ENCODE assay signal across 29 mouse cellular contexts in the genomic region with DNA sequence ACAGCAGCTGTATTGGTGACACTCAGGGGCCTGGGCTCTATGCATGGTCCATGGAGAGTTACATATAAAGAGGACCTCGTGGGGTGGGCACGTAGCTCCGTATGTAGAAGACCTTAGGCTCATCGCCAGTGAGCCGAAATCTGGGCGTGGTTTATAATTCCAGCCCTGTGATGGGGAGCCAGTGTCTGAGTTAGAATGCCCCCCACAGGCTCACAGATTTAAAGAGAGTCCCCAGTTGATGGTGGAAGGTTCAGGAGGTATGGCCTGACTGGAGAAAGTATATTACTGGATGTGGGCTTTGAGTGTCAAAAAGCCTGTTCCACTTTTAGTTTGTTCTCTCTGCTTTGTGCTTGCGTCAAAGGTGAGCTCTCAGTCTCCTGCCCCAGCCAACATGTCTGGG. TPM values are rescaled to one million over a fixed set of nuclear protein-coding genes. Genes with fewer than 3 reads are reported as not detected.
"Had no signal": no experiment of that assay in that cellular context is flagged by ENCODE, and none has a peak within 500 bp of the region (broad histone marks: within the 10 kb centered on the region; RNA-seq: fewer than 3 reads in every experiment).

No protein-coding gene starts in this region.

- H3K27me3 ChIP-seq: limb, embryonic 15.5 days; neural tube, embryonic 12.5 days; stomach, embryonic 15.5 days had no signal

- H3K9me3 ChIP-seq: limb, embryonic 15.5 days; megakaryocyte, embryonic 14.5 days; midbrain, embryonic 12.5 days; midbrain, embryonic 15.5 days; neural tube, embryonic 12.5 days; neural tube, embryonic 15.5 days; stomach, embryonic 15.5 days had no signal

- H3K4me1 ChIP-seq: megakaryocyte, embryonic 14.5 days had no signal

- H3K4me3 ChIP-seq: layer of hippocampus, adult 2 months; limb, embryonic 15.5 days; megakaryocyte, embryonic 14.5 days; midbrain, embryonic 12.5 days; midbrain, embryonic 15.5 days; neural tube, embryonic 12.5 days; neural tube, embryonic 15.5 days; stomach, embryonic 15.5 days had no signal

- DNase-seq: kidney, adult 2 months; kidney, postnatal 25 days; layer of hippocampus, adult 9-11 months; liver, postnatal 0 days; lung, embryonic 14.5 days; right cerebral cortex, adult 18-20 months; right cerebral cortex, postnatal 14 days; right cerebral cortex, postnatal 4 days; thymus, postnatal 25 days had no signal

- H3K36me3 ChIP-seq: limb, embryonic 15.5 days; midbrain, embryonic 12.5 days; midbrain, embryonic 15.5 days; neural tube, embryonic 12.5 days; neural tube, embryonic 15.5 days; stomach, embryonic 15.5 days had no signal

- H3K4me2 ChIP-seq: limb, embryonic 15.5 days; liver, embryonic 11.5 days; lung, embryonic 14.5 days; midbrain, embryonic 12.5 days; midbrain, embryonic 15.5 days; neural tube, embryonic 12.5 days; neural tube, embryonic 15.5 days; stomach, embryonic 15.5 days had no signal

- H3K27ac ChIP-seq: kidney, postnatal 0 days; layer of hippocampus, adult 2 months; limb, embryonic 15.5 days; liver, embryonic 14.5 days; macrophage; midbrain, embryonic 15.5 days; neural tube, embryonic 12.5 days; neural tube, embryonic 15.5 days; stomach, embryonic 15.5 days had no signal

- H3K9ac ChIP-seq: limb, embryonic 15.5 days; liver, embryonic 14.5 days; liver, postnatal 0 days; lung, embryonic 14.5 days; midbrain, embryonic 12.5 days; midbrain, embryonic 15.5 days; neural tube, embryonic 12.5 days; neural tube, embryonic 15.5 days; stomach, embryonic 15.5 days had no signal

- ATAC-seq: liver, postnatal 0 days; lung, postnatal 0 days; midbrain, embryonic 15.5 days had no signal

RNA-seq across cellular contexts. Expression of gene 1700122O11Rik, which starts 54.8 kb away (rescaled TPM):
- total RNA-seq: layer of hippocampus, adult 2 months; layer of hippocampus, postnatal 25 days; left cerebral cortex, adult 18-20 months; left cerebral cortex, postnatal 25 days had no signal
- polyA plus RNA-seq: kidney, adult 2 months; kidney, embryonic 14.5 days; kidney, postnatal 0 days; large intestine, adult 2 months; limb, embryonic 11.5 days; limb, embryonic 15.5 days; liver, embryonic 11.5 days; liver, embryonic 14.5 days; liver, postnatal 0 days; lung, embryonic 14.5 days; lung, postnatal 0 days; macrophage; midbrain, embryonic 12.5 days; midbrain, embryonic 15.5 days; neural tube, embryonic 12.5 days; neural tube, embryonic 15.5 days; stomach, embryonic 15.5 days; thymus, postnatal 0 days had no signal
